Mouse (Mus musculus) heart, postnatal 0 days (tissue): Measurements from ENCODE around the gene Farp1. TPM values are rescaled to one million over a fixed set of nuclear protein-coding genes. Genes with fewer than 3 reads are reported as not detected.

Experiments
- ATAC-seq: fragments of 200-750 bp; cut with Nextera tagmentation; 2 replicates; pipeline ENCODE4 v1.8.0; 2017; ENCODE audit warnings: low read depth, moderate number of reproducible peaks, moderate library complexity; ENCODE audit not compliant: insufficient read depth
- DNase-seq: peaks from one replicate; pipeline ENCODE4 v3.0.0-alpha.2; 2016; ENCODE audit warnings: low spot score
- H3K27ac ChIP-seq: fragments of 300-500 bp; sonication (generic); 2 replicates; pipeline ENCODE4 v1.5.1; 2014; ENCODE audit warnings: low read depth, mild to moderate bottlenecking
- H3K27me3 ChIP-seq: fragments of 300-500 bp; sonication (generic); 2 replicates; pipeline ENCODE4 v1.6.1; 2014; ENCODE audit warnings: low read length, mixed read lengths; ENCODE audit not compliant: control insufficient read depth, insufficient read depth
- H3K36me3 ChIP-seq: fragments of 300-500 bp; sonication (generic); replicated peaks from 2 replicates; pipeline ENCODE4 v1.6.1; 2014; ENCODE audit warnings: low read length, mixed read lengths; ENCODE audit not compliant: control insufficient read depth, insufficient read depth
- H3K4me1 ChIP-seq: fragments of 300-500 bp; sonication (generic); 2 replicates; pipeline ENCODE4 v1.6.1; 2014; ENCODE audit warnings: antibody characterized with exemption; ENCODE audit not compliant: control insufficient read depth, insufficient read depth
- H3K4me2 ChIP-seq: fragments of 300-500 bp; sonication (generic); 2 replicates; pipeline ENCODE4 v1.6.1; 2014; ENCODE audit warnings: low read depth, mild to moderate bottlenecking, low read length, moderate library complexity
- H3K4me3 ChIP-seq: fragments of 300-500 bp; sonication (generic); 2 replicates; pipeline ENCODE4 v1.5.1; 2014; ENCODE audit warnings: low read depth, low read length
- H3K9ac ChIP-seq: fragments of 300-500 bp; sonication (generic); replicated peaks from 2 replicates; pipeline ENCODE4 v1.6.1; 2014; ENCODE audit warnings: low read depth, low read length, mixed read lengths
- H3K9me3 ChIP-seq: fragments of 300-500 bp; sonication (generic); replicated peaks from 2 replicates; pipeline ENCODE4 v1.6.1; 2016; ENCODE audit warnings: low read length; ENCODE audit not compliant: control insufficient read depth
- CTCF ChIP-seq: IDR thresholded peaks from 2 replicates; pipeline ENCODE4 v1.5.1; 2016; ENCODE audit warnings: antibody characterized with exemption, control low read depth, low read depth
- EP300 ChIP-seq: IDR thresholded peaks from 2 replicates; pipeline ENCODE4 v1.6.1; 2016; ENCODE audit warnings: antibody characterized with exemption, low read depth
- WGBS: fragments of 180-500 bp; shearing (Covaris S2); extraction: QIAGEN DNeasy Blood & Tissue Kit; methylation state at CpG from one replicate; pipeline ENCODE4 v1.1.7; 2014; 5-methylcytosine and 5-hydroxymethylcytosine counted together
- polyA plus RNA-seq: library from polyadenylated mRNA; unstranded; fragments of >200 nt; fragmentation: Nextera tagmentation; extraction: Ambion mirVana; gene quantifications from 2 replicates; pipeline ENCODE4 v1.2.1, GENCODE M21; 2015
- total RNA-seq: library from RNA; depleted of rRNA; stranded (reverse); fragments of >200 nt; gene quantifications from 2 replicates; pipeline ENCODE4 v1.2.3, GENCODE M21; 2014; ENCODE audit warnings: low replicate concordance

Gene Farp1
- total and polyA plus RNA-seq, 2 experiments from 2014 or later = 5.4 to 14.9 TPM

DNA sequence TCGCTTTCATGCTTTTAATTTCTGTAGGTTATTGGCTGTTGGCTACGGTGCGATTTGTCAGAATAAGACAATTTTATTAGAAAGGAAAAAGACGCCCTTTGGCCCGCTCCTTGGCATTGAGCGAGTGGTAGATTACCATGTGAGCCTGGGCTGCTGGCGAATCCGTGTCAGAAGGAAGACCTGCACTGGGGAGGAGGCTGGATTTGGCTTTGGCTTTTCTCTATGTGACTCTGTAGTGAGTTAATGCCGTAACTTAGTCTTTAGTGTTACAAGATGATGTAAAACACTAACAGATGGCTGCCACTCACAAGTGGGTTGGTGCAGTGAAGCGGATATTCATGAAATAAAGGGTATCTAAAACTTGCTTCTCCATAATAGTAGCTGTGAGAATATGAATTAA is 116.8 kb downstream of the Farp1 start:
- Histone ChIP-seq H3K4me3 (no peak overlapping the region), H3K9ac (no peak overlapping the region), H3K27me3 (no peaks in the 10 kb centered on the region), H3K4me2 (no peak overlapping the region), H3K27ac (no peak overlapping the region), H3K9me3 (no peaks in the 10 kb centered on the region), H3K4me1 (peaks cover 7% of the 10 kb centered on the region), H3K36me3 (no peaks in the 10 kb centered on the region)
- DNase-seq (no peak), ATAC-seq (no peak)
- WGBS = 87% methylated on average over 10 of the region's 10 CpGs
- TF ChIP-seq EP300 (no peak), CTCF (no peak)

DNA sequence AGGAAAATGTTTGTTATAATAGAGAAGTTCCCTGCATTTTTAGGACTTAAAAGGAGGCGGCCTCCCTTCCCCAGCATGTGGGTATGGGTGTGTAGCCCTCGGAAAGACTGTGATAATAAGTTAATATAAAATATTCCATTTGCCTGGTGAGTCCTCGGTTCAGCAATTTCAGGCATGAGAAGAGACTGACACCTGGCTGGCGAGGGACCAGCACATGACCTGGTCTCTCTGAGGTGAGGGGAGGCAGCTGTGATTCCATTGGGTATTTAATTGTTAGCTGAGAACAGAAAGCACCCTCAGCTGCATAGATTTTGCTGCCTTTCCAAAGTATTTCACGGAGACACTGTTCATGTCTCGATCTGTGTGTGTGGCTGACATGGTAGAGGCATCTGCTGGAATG is 117.8 kb downstream of the Farp1 start:
- no peak for TF ChIP-seq CTCF
- TF ChIP-seq EP300 = no peak
- Histone ChIP-seq H3K9ac (no peak overlapping the region), H3K9me3 (no peaks in the 10 kb centered on the region), H3K27me3 (no peaks in the 10 kb centered on the region), H3K36me3 (no peaks in the 10 kb centered on the region), H3K4me2 (no peak overlapping the region), H3K4me3 (no peak overlapping the region), H3K4me1 (peaks cover 7% of the 10 kb centered on the region), H3K27ac (no peak overlapping the region)
- WGBS = 76% methylated on average over 6 of the region's 6 CpGs
- DNase-seq = no peak
- no peak for ATAC-seq

DNA sequence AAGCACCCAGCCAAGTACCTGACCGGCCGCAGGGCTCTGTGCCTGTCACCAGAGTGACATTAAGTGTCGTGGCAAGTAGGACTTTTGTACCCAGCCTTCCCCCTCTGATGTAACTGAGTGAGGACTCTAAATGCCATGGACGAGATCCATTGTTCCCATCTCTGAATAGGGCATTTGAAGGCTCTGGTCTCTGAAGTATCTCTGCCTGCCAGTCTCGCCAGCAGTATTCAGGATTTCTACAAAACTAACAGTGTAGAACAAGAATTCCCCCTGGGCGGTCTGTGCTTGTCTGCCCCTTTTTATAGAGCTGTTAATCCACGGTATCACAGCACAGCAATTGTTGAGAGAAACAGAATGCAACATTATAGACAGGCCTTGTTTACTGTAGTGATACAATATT is 118.3 kb downstream of the Farp1 start:
- Histone ChIP-seq H3K4me3 (no peak overlapping the region), H3K4me2 (no peak overlapping the region), H3K4me1 (peaks cover 2% of the 10 kb centered on the region), H3K9ac (no peak overlapping the region), H3K36me3 (no peaks in the 10 kb centered on the region), H3K27me3 (no peaks in the 10 kb centered on the region), H3K9me3 (no peaks in the 10 kb centered on the region), H3K27ac (no peak overlapping the region)
- no peak for TF ChIP-seq CTCF
- no peak for TF ChIP-seq EP300
- DNase-seq (no peak), ATAC-seq (no peak)
- WGBS = 71% methylated on average over 7 of the region's 7 CpGs

DNA sequence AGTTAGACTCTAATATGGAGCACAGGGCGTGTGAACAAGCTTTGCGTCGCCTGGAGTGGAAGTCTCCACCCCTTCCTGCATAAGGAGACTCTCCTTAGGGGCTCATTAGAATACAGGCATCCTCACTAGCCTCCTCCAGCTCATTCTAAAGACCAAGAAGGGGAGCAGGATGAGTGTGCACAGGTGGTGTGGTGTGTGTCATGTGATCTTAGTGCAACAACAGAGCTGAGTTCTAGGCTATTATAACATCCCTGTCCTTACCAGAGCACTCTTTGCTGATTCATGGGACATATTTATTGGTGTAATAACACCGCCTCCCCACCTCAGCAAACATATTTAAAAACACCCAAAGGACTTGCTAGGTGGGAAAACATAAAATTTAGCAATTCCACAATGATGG is 120.2 kb downstream of the Farp1 start:
- 69% methylated on average over 4 of the region's 4 CpGs for WGBS
- TF ChIP-seq EP300 (no peak), CTCF (no peak)
- H3K4me2 ChIP-seq = no peak overlapping the region
- H3K36me3 ChIP-seq = no peaks in the 10 kb centered on the region
- H3K4me3 ChIP-seq = no peak overlapping the region
- no peaks in the 10 kb centered on the region for H3K9me3 ChIP-seq
- no peak overlapping the region for H3K9ac ChIP-seq
- ATAC-seq (no peak), DNase-seq (no peak)
- H3K27ac ChIP-seq = no peak overlapping the region
- H3K4me1 ChIP-seq = no peaks in the 10 kb centered on the region; the same call in 1 of the 2 replicates
- no peaks in the 10 kb centered on the region for H3K27me3 ChIP-seq

DNA sequence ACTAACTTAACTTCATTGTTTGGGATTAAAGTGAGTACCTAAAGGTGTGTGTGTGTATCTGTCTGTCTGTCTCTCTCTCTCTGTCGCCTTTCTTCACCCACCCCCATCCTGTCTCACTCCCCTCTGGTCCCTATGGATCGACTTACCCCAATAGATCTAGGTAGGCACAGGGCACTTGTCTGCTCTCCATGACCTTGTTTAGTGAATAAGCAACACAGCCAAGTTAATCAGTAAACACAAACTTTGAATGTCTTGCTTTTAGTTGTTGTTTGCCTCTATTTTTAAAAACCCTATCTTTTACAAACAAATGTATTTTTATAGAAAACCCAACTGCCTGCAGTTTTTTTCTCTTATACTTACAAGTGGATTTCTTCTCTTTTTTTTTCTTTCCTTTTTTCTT is 123.6 kb downstream of the Farp1 start:
- no peak for DNase-seq
- no peak for ATAC-seq

DNA sequence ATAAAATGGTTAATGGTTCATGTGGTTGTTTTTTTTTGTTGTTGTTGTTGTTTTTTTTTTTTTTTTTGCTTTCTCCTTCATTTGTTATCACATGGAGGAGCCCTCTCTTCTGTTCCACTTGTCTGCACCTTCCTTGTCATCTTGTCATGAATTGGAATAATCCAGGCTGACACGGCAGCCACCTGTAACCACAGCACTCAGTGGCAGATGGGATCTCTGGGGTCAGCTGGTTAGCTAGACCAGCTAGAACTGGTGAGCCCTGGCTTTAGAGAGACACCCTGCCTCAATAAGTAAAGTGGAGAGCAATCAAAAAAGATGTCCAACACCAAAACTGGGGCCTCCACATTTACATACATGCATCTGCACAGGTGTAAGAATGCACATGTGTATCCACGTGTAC is 127.8 kb downstream of the Farp1 start:
- Histone ChIP-seq H3K36me3 (peaks cover 5% of the 10 kb centered on the region; the same call in 1 of the 2 replicates), H3K9ac (no peak overlapping the region), H3K27me3 (no peaks in the 10 kb centered on the region), H3K4me3 (no peak overlapping the region), H3K9me3 (no peaks in the 10 kb centered on the region), H3K4me2 (no peak overlapping the region), H3K27ac (no peak overlapping the region), H3K4me1 (peaks cover 6% of the 10 kb centered on the region; the same call in 1 of the 2 replicates)
- no peak for ATAC-seq
- no peak for TF ChIP-seq EP300
- TF ChIP-seq CTCF = no peak
- 88% methylated on average over 2 of the region's 2 CpGs for WGBS
- no peak for DNase-seq

More for the DNA sequence above, 123.6 kb downstream of the Farp1 start:
- Histone ChIP-seq H3K4me1 (no peaks in the 10 kb centered on the region), H3K9me3 (no peaks in the 10 kb centered on the region), H3K36me3 (peaks cover 5% of the 10 kb centered on the region; the same call in 1 of the 2 replicates), H3K9ac (no peak overlapping the region), H3K4me2 (no peak overlapping the region), H3K27me3 (no peaks in the 10 kb centered on the region), H3K4me3 (no peak overlapping the region), H3K27ac (no peak overlapping the region)
- 70% methylated on average over 2 of the region's 2 CpGs for WGBS
- no peak for TF ChIP-seq CTCF
- no peak for TF ChIP-seq EP300
